Mouse (Mus musculus): ENCODE measurements around the gene Cdk4.

- TF ChIP-seq CTCF (IDR thresholded peaks at IDR 0.05; ENCODE audit: control insufficient read depth, insufficient read depth, low read length) (no peak), POLR2A (IDR thresholded peaks at IDR 0.05; ENCODE audit: borderline replicate concordance, control insufficient read depth, low read depth, low read length) (no peak)
These were observed 16.5 kb downstream of the Cdk4 start for GRCm38 (mm10) chr10:127079665-127080391.

Data from bone marrow, adult 2 months (tissue).